Mouse (Mus musculus): ENCODE measurements at regions not wholly inside any gene's neighbourhood (a gene's known extent, or its start where the extent isn't known, plus 50 kb on each side); places are given as distances from the start of the nearest gene placed in this dataset.

GRCm38 (mm10) chr2:30707099-30708000 lies 96.1 kb downstream of the 1700001O22Rik start:
- Histone ChIP-seq H3K27me3 (replicated peaks; ENCODE audit: control insufficient read depth, insufficient read depth, low read length) (no peaks in the 10 kb centered on the region), H3K4me3 (ENCODE audit: insufficient read depth, low read depth, low read length) (peak overlapping the region; percentile 36), H3K36me3 (ENCODE audit: control insufficient read depth, insufficient read depth, low read length) (no peaks in the 10 kb centered on the region), H3K4me1 (ENCODE audit: control insufficient read depth, insufficient read depth, low read length) (peaks cover 34% of the 10 kb centered on the region), H3K27ac (ENCODE audit: insufficient read depth, low read depth, low read length) (peak overlapping the region; percentile 91)
- TF ChIP-seq POLR2A (IDR thresholded peaks at IDR 0.05; ENCODE audit: low read depth, low read length), result no peak
- 4% methylated on average over 44 of the region's 44 CpGs for WGBS
- peak; percentile 92 for DNase-seq

GRCm38 (mm10) chr2:30706036-30706435 lies 97.4 kb downstream of the 1700001O22Rik start:
- Histone ChIP-seq H3K4me1 (ENCODE audit: control insufficient read depth, insufficient read depth, low read length) (peaks cover 33% of the 10 kb centered on the region), H3K36me3 (ENCODE audit: control insufficient read depth, insufficient read depth, low read length) (no peaks in the 10 kb centered on the region), H3K27ac (ENCODE audit: insufficient read depth, low read depth, low read length) (peak overlapping the region; percentile 91; the same call in 1 of the 2 replicates), H3K27me3 (replicated peaks; ENCODE audit: control insufficient read depth, insufficient read depth, low read length) (no peaks in the 10 kb centered on the region), H3K4me3 (ENCODE audit: insufficient read depth, low read depth, low read length) (no peak overlapping the region)
- no peak for DNase-seq
- TF ChIP-seq POLR2A (IDR thresholded peaks at IDR 0.05; ENCODE audit: low read depth, low read length) (no peak), CTCF (conservative IDR thresholded peaks at IDR 0.05; ENCODE audit: insufficient read depth, insufficient read length, low read depth, low read length) (no peak)
- 77% methylated on average over 5 of the region's 5 CpGs for WGBS

GRCm38 (mm10) chr2:30703308-30703707 lies 100.2 kb downstream of the 1700001O22Rik start:
- Histone ChIP-seq H3K4me3 (ENCODE audit: insufficient read depth, low read depth, low read length) (no peak overlapping the region), H3K4me1 (ENCODE audit: control insufficient read depth, insufficient read depth, low read length) (peaks cover 36% of the 10 kb centered on the region), H3K27ac (ENCODE audit: insufficient read depth, low read depth, low read length) (no peak overlapping the region), H3K36me3 (ENCODE audit: control insufficient read depth, insufficient read depth, low read length) (no peaks in the 10 kb centered on the region), H3K27me3 (replicated peaks; ENCODE audit: control insufficient read depth, insufficient read depth, low read length) (no peaks in the 10 kb centered on the region)
- WGBS, result 82% methylated on average over 1 of the region's 1 CpGs
- TF ChIP-seq POLR2A (IDR thresholded peaks at IDR 0.05; ENCODE audit: low read depth, low read length) (no peak), CTCF (conservative IDR thresholded peaks at IDR 0.05; ENCODE audit: insufficient read depth, insufficient read length, low read depth, low read length) (no peak)
- no peak for DNase-seq

- DNase-seq, result no peak
- TF ChIP-seq CTCF (conservative IDR thresholded peaks at IDR 0.05; ENCODE audit: insufficient read depth, insufficient read length, low read depth, low read length), result no peak
- TF ChIP-seq POLR2A (IDR thresholded peaks at IDR 0.05; ENCODE audit: low read depth, low read length), result no peak
- Histone ChIP-seq H3K4me3 (ENCODE audit: insufficient read depth, low read depth, low read length) (no peak overlapping the region), H3K27ac (ENCODE audit: insufficient read depth, low read depth, low read length) (no peak overlapping the region), H3K27me3 (replicated peaks; ENCODE audit: control insufficient read depth, insufficient read depth, low read length) (no peaks in the 10 kb centered on the region), H3K4me1 (ENCODE audit: control insufficient read depth, insufficient read depth, low read length) (peaks cover 34% of the 10 kb centered on the region), H3K36me3 (ENCODE audit: control insufficient read depth, insufficient read depth, low read length) (no peaks in the 10 kb centered on the region)
- 57% methylated on average over 7 of the region's 7 CpGs for WGBS
Observed at GRCm38 (mm10) chr2:30702711-30703110, 100.8 kb downstream of the 1700001O22Rik start.

GRCm38 (mm10) chr2:30700890-30701289 lies 102.6 kb downstream of the 1700001O22Rik start:
- Histone ChIP-seq H3K4me1 (ENCODE audit: control insufficient read depth, insufficient read depth, low read length) (peaks cover 27% of the 10 kb centered on the region), H3K36me3 (ENCODE audit: control insufficient read depth, insufficient read depth, low read length) (no peaks in the 10 kb centered on the region), H3K27ac (ENCODE audit: insufficient read depth, low read depth, low read length) (peak overlapping the region; percentile 98), H3K4me3 (ENCODE audit: insufficient read depth, low read depth, low read length) (no peak overlapping the region), H3K27me3 (replicated peaks; ENCODE audit: control insufficient read depth, insufficient read depth, low read length) (no peaks in the 10 kb centered on the region)
- 88% methylated on average over 2 of the region's 2 CpGs for WGBS
- DNase-seq, result no peak
- TF ChIP-seq POLR2A (IDR thresholded peaks at IDR 0.05; ENCODE audit: low read depth, low read length), result no peak
- TF ChIP-seq CTCF (conservative IDR thresholded peaks at IDR 0.05; ENCODE audit: insufficient read depth, insufficient read length, low read depth, low read length), result no peak

GRCm38 (mm10) chr2:30700471-30700870 lies 103.0 kb downstream of the 1700001O22Rik start:
- WGBS, result 71% methylated on average over 1 of the region's 1 CpGs
- Histone ChIP-seq H3K36me3 (ENCODE audit: control insufficient read depth, insufficient read depth, low read length) (no peaks in the 10 kb centered on the region), H3K4me3 (ENCODE audit: insufficient read depth, low read depth, low read length) (no peak overlapping the region), H3K27me3 (replicated peaks; ENCODE audit: control insufficient read depth, insufficient read depth, low read length) (no peaks in the 10 kb centered on the region), H3K27ac (ENCODE audit: insufficient read depth, low read depth, low read length) (peak overlapping the region; percentile 98), H3K4me1 (ENCODE audit: control insufficient read depth, insufficient read depth, low read length) (peaks cover 31% of the 10 kb centered on the region)
- DNase-seq, result no peak
- TF ChIP-seq POLR2A (IDR thresholded peaks at IDR 0.05; ENCODE audit: low read depth, low read length) (no peak), CTCF (conservative IDR thresholded peaks at IDR 0.05; ENCODE audit: insufficient read depth, insufficient read length, low read depth, low read length) (no peak)

GRCm38 (mm10) chr2:30699797-30700454 lies 103.5 kb downstream of the 1700001O22Rik start:
- Histone ChIP-seq H3K4me3 (ENCODE audit: insufficient read depth, low read depth, low read length) (no peak overlapping the region), H3K27ac (ENCODE audit: insufficient read depth, low read depth, low read length) (peak overlapping the region; percentile 98), H3K27me3 (replicated peaks; ENCODE audit: control insufficient read depth, insufficient read depth, low read length) (no peaks in the 10 kb centered on the region), H3K36me3 (ENCODE audit: control insufficient read depth, insufficient read depth, low read length) (no peaks in the 10 kb centered on the region), H3K4me1 (ENCODE audit: control insufficient read depth, insufficient read depth, low read length) (peaks cover 35% of the 10 kb centered on the region)
- 15% methylated on average over 6 of the region's 6 CpGs for whole genome bisulfite sequencing
- DNase-seq, result peak; percentile 95
- TF ChIP-seq CTCF (conservative IDR thresholded peaks at IDR 0.05; ENCODE audit: insufficient read depth, insufficient read length, low read depth, low read length) (no peak), POLR2A (IDR thresholded peaks at IDR 0.05; ENCODE audit: low read depth, low read length) (no peak)

Measured in kidney, adult 2 months (tissue).